Mouse (Mus musculus): Measurements from ENCODE around the gene Olfml3. TPM values are rescaled to one million over a fixed set of nuclear protein-coding genes. Genes with fewer than 3 reads are reported as not detected.

Olfml3 gene
- polyA plus RNA-seq, 1 experiment: not detected

GRCm38 (mm10) chr3:103755351-103755750 is 17.6 kb upstream of the Olfml3 start:
- no peak for TF ChIP-seq GATA1 (IDR thresholded peaks at IDR 0.05; ENCODE audit: low read length)

GRCm38 (mm10) chr3:103751558-103751957 is 13.8 kb upstream of the Olfml3 start:
- TF ChIP-seq GATA1 (IDR thresholded peaks at IDR 0.05; ENCODE audit: low read length): no peak

- TF ChIP-seq GATA1 (IDR thresholded peaks at IDR 0.05; ENCODE audit: low read length): no peak
These were observed 8.9 kb upstream of the Olfml3 start for GRCm38 (mm10) chr3:103746711-103747110.

- no peak for TF ChIP-seq GATA1 (IDR thresholded peaks at IDR 0.05; ENCODE audit: low read length)
These were observed 7.4 kb upstream of the Olfml3 start for GRCm38 (mm10) chr3:103745001-103745770.

- no peak for TF ChIP-seq GATA1 (IDR thresholded peaks at IDR 0.05; ENCODE audit: low read length)
These were observed 5.4 kb upstream of the Olfml3 start for GRCm38 (mm10) chr3:103743208-103743607.

GRCm38 (mm10) chr3:103740342-103740741 is 2.5 kb upstream of the Olfml3 start:
- TF ChIP-seq GATA1 (IDR thresholded peaks at IDR 0.05; ENCODE audit: low read length): no peak

- no peak for TF ChIP-seq GATA1 (IDR thresholded peaks at IDR 0.05; ENCODE audit: low read length)
These were observed 1.5 kb upstream of the Olfml3 start, which contains the start of gene Gm10964 for GRCm38 (mm10) chr3:103739329-103739728. TSS of gene Gm10964 (plus strand) at chr3:103739366.

- no peak for TF ChIP-seq GATA1 (IDR thresholded peaks at IDR 0.05; ENCODE audit: low read length)
These were observed 593 bp downstream of the Olfml3 start for GRCm38 (mm10) chr3:103737061-103737754.

GRCm38 (mm10) chr3:103735776-103736600 is 1.8 kb downstream of the Olfml3 start:
- TF ChIP-seq GATA1 (IDR thresholded peaks at IDR 0.05; ENCODE audit: low read length): no peak

GRCm38 (mm10) chr3:103734696-103735519 is 2.9 kb downstream of the Olfml3 start:
- TF ChIP-seq GATA1 (IDR thresholded peaks at IDR 0.05; ENCODE audit: low read length): no peak

- TF ChIP-seq GATA1 (IDR thresholded peaks at IDR 0.05; ENCODE audit: low read length): no peak
These were observed 3.8 kb downstream of the Olfml3 start for GRCm38 (mm10) chr3:103733799-103734695.

- TF ChIP-seq GATA1 (IDR thresholded peaks at IDR 0.05; ENCODE audit: low read length): no peak
These were observed 4.6 kb downstream of the Olfml3 start for GRCm38 (mm10) chr3:103733176-103733575.

GRCm38 (mm10) chr3:103732116-103732515 is 5.7 kb downstream of the Olfml3 start:
- TF ChIP-seq GATA1 (IDR thresholded peaks at IDR 0.05; ENCODE audit: low read length): no peak

- no peak for TF ChIP-seq GATA1 (IDR thresholded peaks at IDR 0.05; ENCODE audit: low read length)
These were observed 8.0 kb downstream of the Olfml3 start for GRCm38 (mm10) chr3:103729850-103730249.

Measured in G1E-ER4 (cell line).